Mouse (Mus musculus) 3T3-L1 (cell line): Measurements from ENCODE around the gene Gm19965.

Experiments
- DNase-seq: peaks from one replicate; pipeline ENCODE4 v3.0.0-alpha.2; 2015; ENCODE audit warnings: low read depth, low spot score

Gm19965 gene

DNA sequence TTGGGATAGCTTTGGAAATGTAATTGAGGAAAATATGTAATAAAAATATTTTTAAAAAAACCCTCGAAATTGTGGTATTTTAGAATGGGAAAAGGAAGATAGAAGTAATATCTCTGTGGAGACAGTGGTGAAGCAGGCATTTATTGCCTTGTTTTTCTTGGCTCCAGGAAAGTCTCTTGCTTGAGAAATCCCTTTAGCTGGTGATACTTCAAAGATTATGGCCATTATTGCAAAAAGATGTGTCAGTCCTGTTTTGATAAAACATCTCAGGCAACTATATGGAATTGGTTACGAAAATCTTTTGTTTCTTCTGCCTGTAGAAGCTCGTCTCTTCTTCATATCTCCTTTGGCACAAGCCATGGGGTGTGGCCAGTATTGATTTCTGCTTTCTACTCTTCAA, at the start of gene Gm19965:
TSS of gene Gm19965 (plus strand) at position 301 of the 400 bp plus-strand sequence.
- DNase-seq: no peak

DNA sequence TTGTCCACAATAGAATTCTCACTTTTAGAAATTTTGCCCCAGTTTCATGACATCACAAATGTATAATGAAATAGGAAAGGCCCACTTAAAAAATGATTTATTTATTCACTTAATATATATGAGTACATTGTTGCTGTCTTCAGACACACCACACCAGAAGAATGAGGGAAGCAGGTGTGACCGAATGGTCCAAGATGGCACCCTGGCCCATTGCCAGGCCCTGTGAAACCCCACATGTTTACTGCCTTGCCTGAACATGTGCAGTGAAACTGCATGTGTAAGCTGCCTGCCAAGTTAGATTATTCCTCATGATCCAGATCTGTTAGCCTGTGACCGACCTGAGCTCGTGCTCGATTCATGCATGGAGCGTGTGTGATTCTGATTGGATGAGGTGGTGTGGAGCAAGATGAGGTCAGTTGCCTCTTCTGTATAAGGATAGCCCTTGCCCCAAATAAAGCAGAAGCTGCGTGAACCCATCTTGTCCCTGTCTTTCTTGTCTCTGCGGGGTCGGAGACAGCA, 20.3 kb upstream of the Gm19965 start:
- DNase-seq: no peak
